Mouse (Mus musculus) granulocyte monocyte progenitor cell, adult 5-6 weeks (primary cell): ENCODE data around the gene Mul1. TPM values are rescaled to one million over a fixed set of nuclear protein-coding genes. Genes with fewer than 3 reads are reported as not detected.
A peak's percentile ranks its signal among the peaks of the same experiment; 100 is the strongest.
"Not testable (repeated sequence)": the region's sequence is repeated elsewhere in the genome, so short reads cannot be mapped to it uniquely, and the experiment has no call there.

Experiments
- ATAC-seq: replicated peaks from 2 replicates; pipeline ENCODE4 v1.8.0; 2016; ENCODE audit warnings: mild to moderate bottlenecking, moderate TSS enrichment, inconsistent platforms; ENCODE audit not compliant: poor library complexity, severe bottlenecking
- total RNA-seq, 2 experiments: library from RNA; stranded (forward) in 1 of 2; stranded (reverse) in 1 of 2; fragments of 200-712, 200-1000 nt in 1 of 2; fragments of >200 nt in 1 of 2; fragmentation: Nextera tagmentation in 1 of 2; gene quantifications; 2 replicates each; pipeline ENCODE4 v1.2.3; 2014 to 2017

Mul1 gene
- total RNA-seq (2014; fragmentation: Nextera tagmentation) (7.4 and 10.1 TPM in 2 replicates), total RNA-seq (2017) (7.6 and 8.7 TPM in 2 replicates)

DNA sequence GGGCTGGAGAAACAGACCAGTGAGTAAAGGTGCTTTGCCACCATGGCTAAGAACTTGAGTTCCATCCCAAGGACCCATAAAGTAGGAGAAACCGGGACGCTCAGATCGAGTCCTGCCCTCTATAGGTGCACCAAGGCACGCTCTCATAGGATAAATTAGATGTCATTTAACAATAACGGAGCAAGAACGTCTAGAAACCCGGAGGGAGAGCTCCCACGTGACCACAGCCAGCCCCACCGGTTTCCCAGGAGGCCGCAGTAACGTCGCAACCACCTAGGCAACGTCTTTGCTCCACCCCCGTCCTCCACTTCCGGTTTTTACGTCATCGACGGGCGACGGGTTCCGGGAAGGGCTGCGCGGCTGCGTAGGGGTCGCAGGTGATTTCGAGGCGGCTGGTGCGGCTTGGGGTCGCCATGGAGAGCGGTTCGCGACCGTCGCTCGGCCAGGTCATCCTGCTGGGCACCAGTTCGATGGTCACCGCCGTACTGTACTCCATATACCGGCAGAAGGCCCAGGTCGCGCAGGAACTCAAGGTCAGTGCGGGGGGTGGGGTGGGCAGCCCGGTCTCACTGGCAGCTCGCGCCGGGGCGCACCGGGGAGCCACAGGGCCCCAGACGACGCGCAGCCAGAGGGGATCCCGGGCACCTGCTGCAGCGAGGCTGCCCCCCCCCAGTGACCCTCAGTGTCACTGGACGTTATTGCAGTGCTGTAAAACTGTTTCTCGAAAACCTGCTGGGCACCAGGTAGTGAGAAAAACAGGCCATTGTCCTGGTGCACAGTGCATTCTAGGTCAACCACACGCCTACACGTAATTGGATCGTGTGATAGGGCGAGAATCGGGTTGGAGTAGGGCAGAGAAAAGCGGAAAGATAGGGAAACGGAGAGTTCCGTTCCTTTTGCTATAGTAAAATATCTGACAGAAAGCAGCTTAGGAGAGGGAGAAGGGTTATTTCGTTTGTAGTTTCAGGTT, at the start of gene Mul1:
Mul1 (plus strand) TSS at position 325 of the 970 bp plus-strand sequence.
- ATAC-seq, result peak; percentile 92

DNA sequence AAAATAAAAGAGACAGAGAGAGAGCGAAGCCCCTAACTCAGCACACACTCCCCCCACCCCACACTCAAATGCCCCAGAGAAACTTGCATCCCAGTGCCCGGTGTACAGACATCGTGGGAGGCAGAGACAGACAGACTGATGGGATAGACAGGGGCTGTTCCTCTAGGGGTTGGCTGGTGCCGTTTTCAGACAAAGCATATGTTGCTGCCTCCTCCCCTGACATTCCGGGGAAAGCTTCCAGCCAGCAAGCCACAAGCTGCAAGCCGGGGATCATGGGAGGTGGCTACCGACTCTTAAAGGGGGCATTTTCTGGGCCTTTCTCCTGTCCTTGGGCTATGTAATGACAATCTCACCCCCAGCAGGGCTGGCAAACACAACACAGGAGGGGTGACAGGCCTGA, 40.8 kb upstream of the Mul1 start:
- ATAC-seq, result no peak

DNA sequence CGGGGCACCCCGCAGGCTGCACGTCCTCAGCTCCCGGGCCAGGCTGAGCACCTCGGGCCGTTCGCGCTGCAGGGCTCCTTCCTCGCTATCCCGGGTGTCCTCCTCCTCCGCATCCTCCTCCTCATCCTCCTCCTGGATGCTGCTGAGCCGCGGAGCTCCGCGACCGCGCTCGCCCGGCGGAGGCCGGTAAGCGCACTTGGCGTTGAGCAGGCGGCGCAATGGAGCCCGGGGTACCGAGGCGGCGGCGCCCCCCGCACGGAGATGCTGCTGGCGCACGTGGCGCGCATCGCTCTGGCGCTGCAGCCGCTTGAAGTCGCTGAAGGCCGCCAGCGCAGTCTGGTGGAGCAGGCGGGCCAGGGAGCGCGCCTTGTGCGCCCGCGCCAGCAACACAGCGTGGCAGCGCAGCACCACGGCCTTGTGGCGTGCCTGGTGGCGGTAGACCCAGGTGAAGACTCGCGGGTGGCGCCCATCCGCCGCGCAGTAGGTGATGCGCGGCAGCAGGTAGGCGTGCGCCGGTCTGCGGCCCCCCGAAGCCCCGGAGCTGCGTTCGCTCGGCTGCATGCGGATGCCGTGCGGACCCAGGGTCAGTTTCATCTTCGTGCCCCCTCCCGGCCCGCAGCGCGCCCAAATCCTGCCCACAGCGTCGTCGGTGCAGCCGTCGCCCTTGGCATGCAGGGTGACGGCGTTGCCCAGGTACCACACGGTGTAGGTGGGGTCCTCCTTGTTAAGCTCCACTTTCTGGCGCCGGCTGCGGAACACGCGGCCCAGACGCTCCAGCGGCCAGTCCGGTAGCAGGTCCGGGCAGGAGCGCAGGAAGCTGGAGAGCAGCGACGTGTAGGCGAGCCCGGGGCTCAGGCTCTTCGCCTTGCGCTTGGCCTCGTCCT, 39.1 kb upstream of the Mul1 start:
- ATAC-seq, result no peak

- ATAC-seq, result no peak; the same call in 1 of the 2 replicates
Observed at GRCm38 (mm10) chr4:138395971-138396645, 38.4 kb upstream of the Mul1 start, which contains the start of gene Fam43b. Gene Fam43b, minus strand, starts transcription at chr4:138396528.

DNA sequence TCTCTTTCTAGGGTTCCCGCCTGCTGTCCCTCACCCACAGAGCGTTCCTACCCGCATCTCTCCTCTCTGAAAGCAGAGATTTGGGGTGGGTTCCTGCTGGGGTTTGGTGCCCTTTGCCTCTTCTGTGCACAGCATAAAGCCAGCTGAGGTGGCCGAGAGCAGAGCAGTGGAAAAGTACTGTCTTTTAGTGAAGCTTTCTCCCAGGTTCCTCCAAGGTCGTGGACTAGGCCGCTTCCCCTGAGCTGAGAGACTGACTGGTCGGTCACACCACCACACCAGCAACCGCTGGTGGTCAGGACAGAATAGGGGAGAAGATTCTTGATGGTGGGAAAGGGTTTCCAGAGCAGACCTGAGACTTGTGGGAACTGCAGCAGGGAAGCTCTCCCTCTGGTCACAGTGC, 37.8 kb upstream of the Mul1 start:
- ATAC-seq, result no peak

- peak; percentile 37 for ATAC-seq
Observed at GRCm38 (mm10) chr4:138404806-138405205, 29.7 kb upstream of the Mul1 start.

DNA sequence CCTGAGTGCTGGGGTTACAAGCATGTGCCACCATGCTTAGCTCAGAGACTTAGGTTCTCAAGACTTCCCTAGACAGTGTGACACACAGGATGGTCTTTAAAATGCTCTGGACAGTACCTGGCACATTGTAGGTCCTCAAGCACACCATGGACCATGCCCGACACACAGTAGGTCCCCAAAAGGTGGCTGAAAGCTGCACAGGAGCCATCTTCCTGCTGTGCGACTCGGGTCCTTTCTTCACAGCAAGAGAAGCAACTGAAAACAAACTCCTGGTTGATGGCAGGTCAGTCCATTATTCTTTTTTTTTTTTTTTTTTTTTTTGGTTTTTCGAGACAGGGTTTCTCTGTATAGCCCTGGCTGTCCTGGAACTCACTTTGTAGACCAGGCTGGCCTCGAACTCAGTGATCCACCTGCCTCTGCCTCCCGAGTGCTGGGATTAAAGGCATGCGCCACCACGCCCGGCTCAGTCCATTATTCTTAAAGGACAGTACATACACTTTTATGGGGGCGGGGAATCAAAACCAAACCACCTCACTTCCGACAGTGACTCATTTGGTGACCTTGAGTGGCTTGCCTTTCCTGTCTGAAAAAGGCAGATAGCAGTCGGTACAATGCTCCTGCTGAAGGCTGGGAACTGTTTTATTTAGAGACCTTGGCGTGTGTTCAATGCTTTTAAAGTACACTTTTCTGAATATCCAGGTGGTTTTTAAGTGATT, 26.8 kb upstream of the Mul1 start:
- ATAC-seq, result peak; percentile 37; the same call in 1 of the 2 replicates

DNA sequence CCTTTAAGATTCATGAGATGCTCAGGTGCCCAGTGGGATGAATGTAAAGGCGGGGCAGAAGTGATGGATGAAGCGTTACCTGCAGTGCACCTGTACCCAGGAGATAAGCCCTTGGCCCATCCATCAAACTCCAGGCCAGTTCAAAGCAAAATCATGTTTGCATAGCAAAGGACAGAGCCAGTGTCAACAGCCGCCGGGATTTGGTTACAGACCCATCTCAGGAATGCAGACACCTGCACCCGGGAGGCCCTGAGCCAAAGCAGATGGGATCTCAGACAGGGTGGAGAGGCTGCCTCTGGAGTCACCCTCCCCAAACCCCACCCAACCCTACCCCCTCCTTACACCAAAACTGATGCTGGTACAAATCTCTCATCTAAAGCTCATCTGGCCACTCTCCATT, 23.5 kb upstream of the Mul1 start:
- ATAC-seq, result no peak

DNA sequence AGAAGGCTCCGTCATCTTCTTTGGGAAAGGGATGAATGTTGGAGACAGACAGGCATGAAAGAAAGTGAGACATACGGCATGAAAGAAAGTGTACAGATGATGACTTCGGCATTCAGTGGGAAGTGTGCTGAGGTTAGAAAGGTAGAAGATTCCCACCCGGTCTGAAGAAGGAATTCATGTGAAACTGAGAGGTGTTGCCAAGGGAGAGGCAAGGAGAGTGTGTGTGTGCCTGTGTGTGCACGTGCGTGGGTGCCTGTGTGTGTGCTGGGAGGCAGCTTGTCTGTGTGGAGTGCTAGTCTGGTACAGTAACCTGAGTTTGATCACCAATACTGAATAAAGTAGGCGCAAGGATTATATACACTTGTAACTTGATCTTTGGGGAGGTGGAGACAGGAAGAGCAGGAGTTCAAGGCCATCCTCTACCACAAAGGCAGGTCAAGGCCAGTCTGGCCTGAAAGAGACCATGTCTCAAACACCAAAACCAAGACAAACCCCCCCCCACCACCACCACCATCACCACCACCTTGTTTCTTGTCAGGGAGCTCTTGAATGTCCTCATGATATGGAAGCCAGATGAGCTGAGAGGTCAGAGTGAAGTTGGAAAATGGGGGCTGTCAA, 22.9 kb upstream of the Mul1 start:
- ATAC-seq, result no peak

DNA sequence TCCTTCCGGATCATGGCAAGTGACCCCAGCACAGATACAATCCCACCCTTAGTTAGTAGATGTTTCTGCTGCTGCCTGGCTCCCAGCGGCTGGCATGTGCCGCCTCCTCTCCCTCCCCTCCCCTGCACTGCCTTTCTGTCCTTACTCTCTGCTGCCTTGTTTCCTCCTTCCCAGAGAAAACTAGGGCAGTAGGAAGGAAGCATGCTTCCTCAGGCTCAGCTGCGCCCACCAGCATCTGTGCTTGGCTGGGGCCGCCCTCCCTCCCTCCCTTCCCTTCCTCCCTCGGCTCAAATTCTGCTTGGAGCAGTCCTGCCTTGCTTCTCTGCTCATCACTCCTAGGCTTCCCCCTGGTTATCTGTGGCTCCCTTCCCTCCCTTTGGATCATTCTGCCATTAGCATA, 19.7 kb upstream of the Mul1 start:
- ATAC-seq, result no peak

DNA sequence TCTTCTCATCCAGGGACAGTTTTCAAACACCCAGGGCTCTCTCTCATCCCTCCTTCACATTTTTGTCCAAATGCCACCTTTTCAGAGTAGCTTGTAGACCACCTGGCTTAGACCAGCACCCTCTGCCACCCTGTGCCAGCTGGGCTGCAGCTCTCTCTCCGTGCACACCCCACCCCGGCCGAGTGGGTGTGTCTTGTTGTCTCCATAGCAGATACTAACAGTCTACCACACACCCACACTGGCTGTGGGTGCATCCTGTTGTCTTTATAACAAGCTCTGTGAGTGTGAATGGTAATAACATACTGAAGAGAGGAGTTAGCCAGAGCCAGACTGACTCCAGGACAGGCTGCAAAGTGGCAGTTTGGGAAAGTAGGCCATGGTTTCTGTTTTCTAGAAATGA, 18.5 kb upstream of the Mul1 start:
- no peak for ATAC-seq

GRCm38 (mm10) chr4:138416414-138416813, 18.1 kb upstream of the Mul1 start:
- no peak for ATAC-seq

- ATAC-seq, result no peak
Observed at GRCm38 (mm10) chr4:138417882-138418281, 16.6 kb upstream of the Mul1 start.

DNA sequence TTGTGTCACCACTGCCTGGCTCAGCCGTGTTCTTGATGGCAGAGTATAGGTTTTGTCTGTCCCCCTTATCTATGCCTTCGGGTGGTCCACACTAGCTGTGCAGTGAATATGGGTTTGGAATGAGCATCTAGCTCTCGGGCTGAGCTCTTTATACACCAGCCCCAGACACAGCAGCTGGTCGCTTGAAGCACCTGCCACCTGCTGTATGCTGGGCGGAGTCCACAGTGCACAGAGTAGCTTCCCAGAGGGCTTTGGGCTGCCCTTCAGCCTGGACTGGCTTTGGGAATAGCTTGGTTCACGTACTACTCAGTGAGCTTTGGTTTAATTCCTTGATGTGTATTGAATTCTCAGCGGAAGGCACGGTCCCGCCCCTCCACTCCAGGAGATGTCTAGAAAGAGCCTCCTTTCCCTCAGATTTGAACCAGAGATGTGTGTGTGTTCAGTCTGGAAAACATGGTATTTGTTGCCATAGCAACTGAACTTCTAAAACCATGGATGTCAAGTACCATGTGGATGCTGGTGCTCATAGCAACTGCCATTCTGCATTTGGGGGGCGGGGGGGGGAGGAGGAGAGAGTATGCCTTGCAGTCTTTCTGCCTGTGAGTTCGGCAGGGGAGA, 16.0 kb upstream of the Mul1 start:
- no peak for ATAC-seq

DNA sequence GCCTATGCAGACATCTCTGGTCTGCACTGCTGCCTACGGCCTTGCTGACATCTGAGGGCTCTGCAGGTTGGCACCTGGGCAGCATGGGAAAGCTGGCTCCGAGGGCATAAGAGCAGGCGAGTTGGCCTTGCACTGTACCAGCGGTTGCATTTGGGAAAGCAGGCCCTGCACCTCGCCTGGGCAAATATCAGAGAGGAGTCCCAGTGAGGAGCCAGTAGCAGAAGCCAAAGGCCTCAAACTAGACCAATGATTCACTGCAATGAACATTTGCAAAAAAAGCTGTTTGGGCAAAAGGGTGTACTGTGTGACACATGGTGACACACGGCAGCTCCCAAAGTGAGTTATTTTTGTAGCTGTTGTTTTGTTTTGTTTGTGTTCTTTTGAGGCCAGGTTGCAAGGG, 9.4 kb upstream of the Mul1 start:
- no peak for ATAC-seq

- not testable (repeated sequence) for ATAC-seq
Observed at GRCm38 (mm10) chr4:138425604-138426003, 8.9 kb upstream of the Mul1 start.

DNA sequence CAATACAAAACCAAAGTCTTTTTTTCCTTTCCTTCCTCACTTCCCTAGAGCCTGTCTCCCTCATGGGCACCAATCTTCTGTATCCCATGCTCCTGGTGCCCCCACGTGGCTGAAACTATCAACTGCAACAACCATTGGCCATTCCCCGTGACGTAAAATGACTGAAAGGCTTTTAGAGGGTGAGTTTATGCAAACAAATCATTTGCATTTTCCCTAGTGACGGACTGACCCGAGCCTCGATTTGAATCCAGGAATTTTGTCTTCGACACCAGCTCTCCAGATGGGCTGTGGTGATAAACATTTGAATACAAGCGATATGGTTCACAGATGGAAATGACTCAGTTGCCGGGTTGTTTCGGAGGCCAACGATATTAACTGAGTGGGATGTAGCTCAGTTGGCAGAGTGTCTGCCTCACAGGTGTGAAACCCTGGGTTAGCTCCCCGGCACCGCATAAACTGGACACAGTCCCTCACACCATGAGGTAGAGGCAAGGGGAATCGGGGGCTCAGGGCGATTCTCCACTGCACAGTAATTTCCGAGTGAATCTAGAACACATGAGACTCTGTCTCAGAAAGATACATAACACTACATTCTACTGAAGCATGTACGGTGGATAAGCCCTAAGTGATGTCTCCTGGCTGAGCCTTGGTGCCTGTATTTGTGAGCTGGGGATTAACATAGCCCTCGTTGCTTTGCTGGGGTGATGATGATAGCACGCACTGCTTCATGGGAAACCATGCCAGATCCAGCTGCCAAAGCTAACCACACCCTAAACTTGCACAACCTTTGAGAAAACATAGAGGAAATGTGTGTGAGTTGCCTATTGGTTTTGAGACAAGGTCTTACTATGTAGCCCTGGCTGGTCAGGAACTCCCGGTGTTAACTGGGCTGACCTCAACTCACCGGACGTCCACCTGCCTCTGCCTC, 7.4 kb upstream of the Mul1 start:
- peak; percentile 89 for ATAC-seq

DNA sequence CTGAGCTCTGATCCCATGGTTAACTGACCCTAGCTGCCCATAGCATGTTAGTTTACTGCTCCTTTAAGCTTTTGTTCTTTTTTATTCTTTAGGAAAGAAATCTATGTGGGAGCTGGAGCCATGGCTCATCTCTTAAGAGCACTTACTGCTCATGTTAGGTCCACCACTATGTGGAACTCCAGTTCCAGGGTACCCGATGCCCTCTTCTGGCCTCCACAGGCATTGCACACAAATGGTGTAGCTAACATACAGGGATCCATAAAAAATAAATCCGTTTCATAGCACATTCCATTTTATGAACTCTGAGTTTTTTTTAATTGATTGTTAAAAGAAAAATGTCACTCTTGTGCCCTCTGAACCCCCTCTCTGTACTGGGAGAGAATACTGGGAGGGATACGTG, 4.7 kb upstream of the Mul1 start:
- ATAC-seq, result no peak
